Mouse (Mus musculus): ENCODE measurements around the gene Mrpl32. TPM values are rescaled to one million over a fixed set of nuclear protein-coding genes. Genes with fewer than 3 reads are reported as not detected.

Mrpl32 gene
- polyA plus RNA-seq, 1 experiment from 2014 or later, result 115 TPM

Other genes with a start within 250 kb of the Mrpl32 start
- gene Hecw1, start 89.9 kb downstream of the Mrpl32 start, polyA plus RNA-seq (2016; fragmentation: Nextera tagmentation; extraction: Ambion mirVana), result 22.9 and 25.4 TPM in 2 replicates
- gene Psma2, start 75 bp upstream of the Mrpl32 start, polyA plus RNA-seq (2016; fragmentation: Nextera tagmentation; extraction: Ambion mirVana), result 179 and 181 TPM in 2 replicates
- gene AW209491, start 17.0 kb upstream of the Mrpl32 start, polyA plus RNA-seq (2016; fragmentation: Nextera tagmentation; extraction: Ambion mirVana), result 30.9 and 31.4 TPM in 2 replicates

All from neural tube, embryonic 12.5 days (tissue).